Mouse (Mus musculus): Measurements from ENCODE around the gene Cd2bp2. TPM values are rescaled to one million over a fixed set of nuclear protein-coding genes. Genes with fewer than 3 reads are reported as not detected.
A peak's percentile ranks its signal among the peaks of the same experiment; 100 is the strongest.

The Cd2bp2 gene
- polyA plus RNA-seq, 1 experiment from 2014 or later = 21.5 TPM

DNA sequence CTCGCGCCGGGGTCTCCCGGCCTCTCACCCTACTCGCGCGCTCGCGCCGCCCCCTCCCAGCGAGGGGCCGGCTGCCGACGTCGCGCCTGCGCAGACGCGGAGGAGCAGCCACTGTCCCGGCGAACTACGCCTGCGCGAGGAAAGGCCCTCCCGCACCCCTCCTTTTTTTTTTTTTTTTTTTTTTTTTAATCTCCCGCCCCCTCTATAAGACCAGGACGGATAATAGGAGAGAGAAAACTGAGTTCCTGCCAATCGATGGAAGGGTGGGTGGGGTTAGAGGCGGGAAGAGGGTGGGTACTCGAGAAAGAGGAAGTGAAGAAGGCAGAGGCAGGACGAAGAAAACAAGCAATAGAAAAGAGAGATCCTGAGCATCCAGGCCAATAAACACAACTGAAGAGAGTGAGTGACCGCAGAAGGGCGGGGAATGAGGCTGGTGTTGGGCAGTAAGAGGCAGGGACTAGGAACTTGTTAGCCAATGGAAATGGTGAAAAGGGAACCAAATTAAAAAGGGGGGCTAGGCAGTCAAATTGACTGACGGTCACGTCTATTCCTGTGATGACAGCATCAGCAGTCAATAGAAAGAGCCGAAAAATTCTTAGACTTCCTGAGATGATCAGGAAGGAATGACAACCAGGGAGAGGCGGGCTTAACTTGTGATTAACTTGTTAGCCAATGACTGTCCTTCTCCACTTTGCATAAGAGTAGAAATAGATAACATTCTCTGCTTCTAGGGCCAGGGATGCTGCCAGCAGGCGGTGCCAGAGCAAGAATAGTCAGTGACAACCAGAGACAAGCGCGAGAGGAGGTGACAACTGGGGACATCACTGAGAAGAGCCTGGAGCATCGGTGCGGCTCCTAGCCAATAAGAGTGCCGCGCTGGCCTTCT, 12.9 kb upstream of the Cd2bp2 start, which contains the start of gene Mylpf:
TSS of gene Mylpf (plus strand) at position 338 of the 886 bp plus-strand sequence.
- under 1% methylated on average over 44 of the region's 44 CpGs for WGBS (ENCODE audit: insufficient replicate concordance)

GRCm38 (mm10) chr7:127208295-127208552, 12.4 kb upstream of the Cd2bp2 start, which contains the start of gene Tbc1d10b:
Tbc1d10b (minus strand) TSS chr7:127208468.
- peaks cover 21% of the 10 kb centered on the region for H3K36me3 ChIP-seq (replicated peaks)
- peaks cover 69% of the 10 kb centered on the region for H3K4me1 ChIP-seq (replicated peaks)
- H3K4me3 ChIP-seq (replicated peaks) = peak within 1 kb of the TSS; percentile 96
- WGBS (ENCODE audit: insufficient replicate concordance) = under 1% methylated on average over 42 of the region's 44 CpGs
- H3K27me3 ChIP-seq = no peaks in the 10 kb centered on the region
- no peaks in the 10 kb centered on the region for H3K9me3 ChIP-seq (replicated peaks)
- ATAC-seq (ENCODE audit: insufficient read depth) = peak; percentile 47
- peak within 1 kb of the TSS; percentile 99 for H3K27ac ChIP-seq (replicated peaks)
- peak within 1 kb of the TSS; percentile 81 for H3K4me2 ChIP-seq
- H3K9ac ChIP-seq = peak within 1 kb of the TSS; percentile 96

More for the DNA sequence above, 12.9 kb upstream of the Cd2bp2 start, which contains the start of gene Mylpf:
- Histone ChIP-seq H3K27ac (replicated peaks) (peak within 1 kb of the TSS; percentile 99), H3K36me3 (replicated peaks) (peaks cover 15% of the 10 kb centered on the region), H3K4me3 (replicated peaks) (peak within 1 kb of the TSS; percentile 96), H3K9me3 (replicated peaks) (no peaks in the 10 kb centered on the region), H3K4me2 (peak within 1 kb of the TSS; percentile 81), H3K4me1 (replicated peaks) (peaks cover 66% of the 10 kb centered on the region), H3K27me3 (no peaks in the 10 kb centered on the region), H3K9ac (peak within 1 kb of the TSS; percentile 96)
- peak; percentile 89 for ATAC-seq (ENCODE audit: insufficient read depth)

GRCm38 (mm10) chr7:127207374-127208294, 11.8 kb upstream of the Cd2bp2 start:
- no peaks in the 10 kb centered on the region for H3K27me3 ChIP-seq
- ATAC-seq (ENCODE audit: insufficient read depth) = no peak
- H3K27ac ChIP-seq (replicated peaks) = peak overlapping the region; percentile 99
- peaks cover 63% of the 10 kb centered on the region for H3K4me1 ChIP-seq (replicated peaks)
- peak overlapping the region; percentile 96 for H3K9ac ChIP-seq
- peaks cover 27% of the 10 kb centered on the region for H3K36me3 ChIP-seq (replicated peaks)
- under 1% methylated on average over 53 of the region's 53 CpGs for WGBS (ENCODE audit: insufficient replicate concordance)
- H3K9me3 ChIP-seq (replicated peaks) = no peaks in the 10 kb centered on the region
- H3K4me2 ChIP-seq = peak overlapping the region; percentile 81
- H3K4me3 ChIP-seq (replicated peaks) = peak overlapping the region; percentile 96

DNA sequence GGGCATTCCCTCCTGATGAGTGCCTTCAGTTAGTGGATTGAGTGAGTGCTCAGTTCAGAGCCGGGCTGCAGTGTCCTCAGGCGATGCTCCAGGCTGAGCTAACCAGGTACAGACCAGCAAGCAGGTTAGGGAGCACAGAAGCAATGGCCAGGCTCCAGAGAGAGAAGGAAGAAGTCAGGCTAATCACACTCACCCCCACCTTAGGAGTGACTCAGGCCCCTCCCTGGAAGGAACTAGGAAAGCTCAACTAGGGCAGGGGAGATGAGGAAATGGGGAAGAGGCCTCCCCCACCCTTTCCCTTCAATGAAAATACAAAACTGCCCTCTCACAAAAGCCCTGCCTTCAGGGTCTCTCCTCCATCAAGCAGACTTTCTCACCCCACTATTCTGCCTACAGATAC, 10.8 kb upstream of the Cd2bp2 start:
- no peaks in the 10 kb centered on the region for H3K9me3 ChIP-seq (replicated peaks)
- 20% methylated on average over 2 of the region's 2 CpGs for WGBS (ENCODE audit: insufficient replicate concordance)

DNA sequence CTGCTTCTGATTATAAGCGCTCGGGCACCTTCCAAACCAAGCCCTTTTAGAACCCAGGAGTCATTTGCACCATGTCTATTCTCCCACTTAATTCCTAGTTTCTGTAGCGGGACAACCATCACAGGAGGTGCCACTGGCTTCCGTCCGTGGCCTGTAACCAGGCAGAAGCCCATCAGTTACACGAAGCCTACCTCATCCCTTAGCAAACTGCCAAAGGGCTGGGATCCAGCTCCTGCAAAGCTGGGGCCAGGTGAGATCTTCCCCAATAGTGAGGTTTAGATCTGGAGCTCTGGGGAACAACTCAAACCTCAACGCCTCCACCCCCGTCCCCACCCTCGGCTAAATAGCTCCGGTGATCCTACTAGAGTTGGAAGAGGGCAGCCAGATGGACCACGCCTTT, 634 bp upstream of the Cd2bp2 start:
- Histone ChIP-seq H3K9ac (peak overlapping the region; percentile 74), H3K9me3 (replicated peaks) (no peaks in the 10 kb centered on the region), H3K27ac (replicated peaks) (peak overlapping the region; percentile 91), H3K4me3 (replicated peaks) (peak overlapping the region; percentile 77), H3K4me2 (peak overlapping the region; percentile 91), H3K27me3 (no peaks in the 10 kb centered on the region), H3K4me1 (replicated peaks) (peaks cover 32% of the 10 kb centered on the region), H3K36me3 (replicated peaks) (peaks cover 82% of the 10 kb centered on the region)
- 50% methylated on average over 11 of the region's 11 CpGs for WGBS (ENCODE audit: insufficient replicate concordance)
- ATAC-seq (ENCODE audit: insufficient read depth) = no peak

More for the DNA sequence above, 10.8 kb upstream of the Cd2bp2 start:
- H3K27me3 ChIP-seq = no peaks in the 10 kb centered on the region
- peak overlapping the region; percentile 96 for H3K9ac ChIP-seq
- peak overlapping the region; percentile 99 for H3K27ac ChIP-seq (replicated peaks)
- peaks cover 37% of the 10 kb centered on the region for H3K36me3 ChIP-seq (replicated peaks)
- H3K4me1 ChIP-seq (replicated peaks) = peaks cover 60% of the 10 kb centered on the region
- H3K4me2 ChIP-seq = peak overlapping the region; percentile 81
- no peak for ATAC-seq (ENCODE audit: insufficient read depth)
- H3K4me3 ChIP-seq (replicated peaks) = peak overlapping the region; percentile 96

- peak overlapping the region; percentile 77 for H3K4me3 ChIP-seq (replicated peaks)
- H3K9ac ChIP-seq = peak overlapping the region; percentile 74; the same call in 1 of the 2 replicates
- 46% methylated on average over 7 of the region's 7 CpGs for WGBS (ENCODE audit: insufficient replicate concordance)
- H3K4me2 ChIP-seq = peak overlapping the region; percentile 91
- peaks cover 32% of the 10 kb centered on the region for H3K4me1 ChIP-seq (replicated peaks)
- no peaks in the 10 kb centered on the region for H3K27me3 ChIP-seq
- peaks cover 67% of the 10 kb centered on the region for H3K36me3 ChIP-seq (replicated peaks)
- no peak for ATAC-seq (ENCODE audit: insufficient read depth)
- 0 out of 2 replicates have a peak overlapping the region, but pooled peaks have one; percentile 91 for H3K27ac ChIP-seq (replicated peaks)
- H3K9me3 ChIP-seq (replicated peaks) = no peaks in the 10 kb centered on the region
Observed at GRCm38 (mm10) chr7:127194633-127195029, 1.2 kb downstream of the Cd2bp2 start.

DNA sequence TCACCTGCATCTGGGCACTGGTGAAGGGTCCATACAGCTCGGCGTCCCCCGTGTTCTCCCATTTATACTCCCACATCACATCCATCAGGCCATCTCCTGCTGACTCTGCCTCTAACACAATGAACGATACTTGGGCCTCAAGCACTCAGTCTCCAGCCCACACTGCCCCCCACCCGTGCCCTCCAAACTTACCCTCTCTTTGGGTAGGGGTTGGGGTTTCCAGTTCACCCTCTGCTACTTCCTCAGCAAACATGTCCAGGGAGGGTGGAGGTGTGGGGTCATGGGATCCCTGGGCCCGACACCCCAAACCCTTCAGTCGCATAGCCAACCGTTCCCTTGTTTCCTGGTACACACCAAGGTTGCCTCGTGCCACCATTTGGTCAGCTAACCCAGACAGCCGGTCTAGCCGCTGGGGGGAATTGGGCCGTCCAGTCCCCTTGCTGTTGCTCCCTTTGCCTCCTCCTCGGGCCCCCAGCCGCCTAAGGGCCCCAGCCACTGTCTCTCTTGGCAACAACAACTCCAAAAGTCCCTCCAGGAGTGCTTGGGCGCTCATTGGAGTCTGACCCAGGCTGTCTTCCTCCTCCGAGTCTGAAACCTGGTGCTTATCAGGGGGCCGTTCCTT, 1.7 kb downstream of the Cd2bp2 start:
- peaks cover 34% of the 10 kb centered on the region for H3K4me1 ChIP-seq (replicated peaks)
- H3K27ac ChIP-seq (replicated peaks) = no peak overlapping the region
- peak overlapping the region; percentile 77; the same call in 1 of the 2 replicates for H3K4me3 ChIP-seq (replicated peaks)
- no peaks in the 10 kb centered on the region for H3K9me3 ChIP-seq (replicated peaks)
- peaks cover 62% of the 10 kb centered on the region for H3K36me3 ChIP-seq (replicated peaks)
- WGBS (ENCODE audit: insufficient replicate concordance) = 85% methylated on average over 17 of the region's 17 CpGs
- H3K9ac ChIP-seq = no peak overlapping the region
- ATAC-seq (ENCODE audit: insufficient read depth) = no peak
- peak overlapping the region; percentile 91 for H3K4me2 ChIP-seq
- H3K27me3 ChIP-seq = no peaks in the 10 kb centered on the region

DNA sequence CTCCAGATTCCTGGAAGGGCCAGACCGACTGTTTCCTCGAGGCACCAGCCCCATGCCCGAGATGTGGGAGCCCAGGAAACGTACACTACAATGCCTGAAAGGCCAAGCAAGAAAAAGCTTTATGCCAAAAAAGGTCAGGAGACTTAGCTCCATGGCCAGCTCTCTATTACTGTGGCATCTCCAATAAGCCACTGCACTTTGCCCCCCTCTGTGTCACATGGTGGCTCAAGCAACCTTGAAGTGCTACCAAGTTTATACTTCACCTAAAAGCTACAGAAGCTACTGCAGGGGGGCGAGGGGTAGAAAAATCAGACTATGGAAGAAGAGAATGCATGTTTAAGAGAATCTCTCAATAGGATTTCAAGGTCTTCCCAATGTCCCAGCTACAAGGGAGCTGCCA, 2.9 kb downstream of the Cd2bp2 start:
- no peak overlapping the region for H3K4me3 ChIP-seq (replicated peaks)
- no peaks in the 10 kb centered on the region for H3K27me3 ChIP-seq
- H3K27ac ChIP-seq (replicated peaks) = no peak overlapping the region
- no peak overlapping the region for H3K4me2 ChIP-seq
- H3K9me3 ChIP-seq (replicated peaks) = no peaks in the 10 kb centered on the region
- 85% methylated on average over 5 of the region's 5 CpGs for WGBS (ENCODE audit: insufficient replicate concordance)
- peaks cover 41% of the 10 kb centered on the region for H3K4me1 ChIP-seq (replicated peaks)
- H3K9ac ChIP-seq = no peak overlapping the region
- no peak for ATAC-seq (ENCODE audit: insufficient read depth)
- H3K36me3 ChIP-seq (replicated peaks) = peaks cover 51% of the 10 kb centered on the region

DNA sequence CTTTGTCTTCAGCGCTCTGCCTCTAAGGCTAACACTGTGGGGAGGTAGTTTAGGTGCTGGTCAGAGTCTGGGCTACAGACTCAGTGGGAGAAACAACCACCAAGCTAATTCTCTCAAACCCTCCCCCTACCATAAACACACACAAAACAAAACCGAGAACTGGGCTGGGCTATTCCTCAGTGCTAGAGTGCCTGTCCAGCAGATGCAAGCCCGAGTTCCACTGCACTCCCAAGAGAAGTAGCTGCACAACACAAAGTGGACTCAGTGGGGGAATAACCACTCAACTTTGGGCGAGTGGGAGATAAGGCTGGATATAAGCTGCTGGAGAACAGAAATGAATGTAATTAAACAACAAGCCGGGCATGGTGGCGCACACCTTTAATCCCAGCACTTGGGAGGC, 5.2 kb downstream of the Cd2bp2 start:
- Histone ChIP-seq H3K4me3 (replicated peaks) (no peak overlapping the region), H3K9me3 (replicated peaks) (no peaks in the 10 kb centered on the region), H3K9ac (no peak overlapping the region), H3K27ac (replicated peaks) (no peak overlapping the region), H3K36me3 (replicated peaks) (peaks cover 38% of the 10 kb centered on the region), H3K4me2 (no peak overlapping the region), H3K4me1 (replicated peaks) (peaks cover 25% of the 10 kb centered on the region), H3K27me3 (no peaks in the 10 kb centered on the region)
- no peak for ATAC-seq (ENCODE audit: insufficient read depth)
- 75% methylated on average over 6 of the region's 6 CpGs for WGBS (ENCODE audit: insufficient replicate concordance)

- H3K36me3 ChIP-seq (replicated peaks) = peaks cover 25% of the 10 kb centered on the region
- no peaks in the 10 kb centered on the region for H3K27me3 ChIP-seq
- H3K4me2 ChIP-seq = no peak overlapping the region
- H3K27ac ChIP-seq (replicated peaks) = no peak overlapping the region
- H3K9me3 ChIP-seq (replicated peaks) = no peaks in the 10 kb centered on the region
- ATAC-seq (ENCODE audit: insufficient read depth) = no peak
- no peak overlapping the region for H3K9ac ChIP-seq
- H3K4me1 ChIP-seq (replicated peaks) = peaks cover 21% of the 10 kb centered on the region
- H3K4me3 ChIP-seq (replicated peaks) = no peak overlapping the region
- 57% methylated on average over 17 of the region's 17 CpGs for WGBS (ENCODE audit: insufficient replicate concordance)
Observed at GRCm38 (mm10) chr7:127188305-127189276, 7.3 kb downstream of the Cd2bp2 start.
